Mouse (Mus musculus) neutrophil, adult 59 days (primary cell): Measurements from ENCODE around the gene Birc3. TPM values are rescaled to one million over a fixed set of nuclear protein-coding genes. Genes with fewer than 3 reads are reported as not detected.

Experiments
- total RNA-seq, 2 experiments: library from RNA; stranded (reverse); gene quantifications; 1 replicate in 1 of 2; 2 replicates in 1 of 2; pipeline ENCODE4 v1.2.4; 2023

Birc3 gene
- total RNA-seq: 100 to 1,000 TPM; 124 to 128 TPM

DNA sequence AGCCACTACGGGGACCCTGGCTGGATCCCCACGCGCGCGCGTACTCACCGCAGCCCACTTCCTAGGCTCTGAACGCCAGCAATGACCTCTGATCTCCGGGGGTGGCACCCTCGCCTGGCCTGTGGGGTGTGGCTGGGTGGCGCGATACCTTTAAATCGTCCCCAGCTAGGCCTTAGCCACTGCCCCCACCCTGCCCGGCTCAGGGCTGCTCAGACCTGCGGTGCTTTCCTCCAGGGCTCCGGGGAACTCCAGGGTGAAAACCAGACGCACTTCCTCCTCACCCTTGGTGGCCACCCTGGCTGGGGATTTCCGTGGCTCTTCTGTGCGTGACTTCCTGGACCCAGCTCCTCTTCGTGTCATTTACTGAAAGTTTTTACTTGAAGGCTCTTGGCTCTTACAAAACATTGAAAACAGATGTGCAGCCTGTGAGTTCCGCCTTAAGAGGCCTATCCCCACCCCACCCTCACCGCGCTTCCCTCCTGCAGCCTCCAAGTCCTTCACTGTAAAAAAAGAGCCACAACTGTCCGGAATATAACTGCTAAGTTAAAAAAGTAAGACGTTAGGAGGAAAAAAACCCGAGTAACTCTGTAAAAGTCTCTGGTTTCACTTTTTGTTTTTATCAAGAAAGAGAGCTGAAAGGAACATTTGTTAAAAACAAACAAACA is at the start of gene Birc3:
TSS of gene Birc3 (minus strand) at position 412 of the 665 bp plus-strand sequence.

DNA sequence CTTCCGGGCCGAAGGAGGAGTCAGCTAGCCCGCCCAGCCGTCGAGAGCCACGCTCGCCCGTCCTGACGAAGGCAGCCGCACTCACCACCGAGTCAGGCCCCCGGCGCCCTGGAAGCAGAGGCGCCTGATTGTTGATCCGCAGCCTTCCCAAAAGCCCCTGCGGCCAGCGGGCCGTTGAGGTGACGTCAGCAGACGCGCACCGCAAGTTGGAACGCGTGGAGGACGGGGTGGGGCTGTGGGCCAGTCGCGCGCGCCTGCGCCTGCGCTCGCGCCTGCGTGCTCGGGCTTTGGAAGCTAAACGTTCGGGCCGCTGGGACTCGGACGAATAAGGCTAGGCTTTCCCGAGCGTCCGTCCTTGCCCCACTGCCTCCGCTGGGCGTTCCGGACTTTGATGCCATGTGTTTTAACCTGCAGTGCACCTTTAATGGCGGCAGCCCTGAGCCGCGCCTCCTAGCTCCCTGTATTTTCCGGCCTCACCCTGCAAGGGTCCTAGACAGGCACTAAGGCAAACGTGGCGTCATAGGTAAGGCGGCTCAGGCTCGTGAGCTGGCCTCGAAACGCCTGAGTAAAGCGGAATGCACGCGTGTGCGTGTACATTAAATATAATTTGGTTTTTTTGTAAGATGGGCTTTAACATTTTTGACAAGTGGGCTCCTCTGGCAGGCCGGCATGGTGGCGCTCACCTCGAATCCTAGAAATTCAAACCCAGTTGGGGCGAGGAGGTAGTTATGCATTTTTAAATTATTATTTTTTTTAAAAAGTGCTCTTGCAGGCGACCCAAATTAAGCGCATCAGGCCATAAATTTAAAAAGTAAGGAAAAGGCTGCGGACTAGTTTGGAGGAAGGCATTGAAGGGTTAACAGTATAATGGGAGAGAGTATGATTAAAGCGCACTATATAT is 35.8 kb downstream of the Birc3 start, which contains the start of gene Birc2:
TSS of gene Birc2 (minus strand) at position 160 of the 901 bp plus-strand sequence.

Other genes starting within 250 kb of the Birc3 start
- gene Mmp20, start 245.0 kb downstream of the Birc3 start, total RNA-seq: not detected
- not detected for gene Mmp7, start 181.1 kb downstream of the Birc3 start, total RNA-seq
- gene Tmem123, start 109.1 kb downstream of the Birc3 start, total RNA-seq: 10 to 100 TPM; 52.9 to 59.9 TPM
- gene Birc2, start 36.1 kb downstream of the Birc3 start, total RNA-seq: 10 to 100 TPM; 39.5 to 43.5 TPM
- gene Yap1, start 131.4 kb upstream of the Birc3 start, total RNA-seq: under 1 TPM in 1 of 2 experiments, not detected in 1; 0.22 TPM
- gene Cfap300, start 169.6 kb upstream of the Birc3 start, total RNA-seq: not detected